Comparison of ENCODE assay signal across 13 mouse cellular contexts in genomic region chr4:114389653-114390052, GRCm38 (mm10). TPM values are rescaled to one million over a fixed set of nuclear protein-coding genes. Genes with fewer than 3 reads are reported as not detected.
"Had no signal": no experiment of that assay in that cellular context is flagged by ENCODE, and none has a peak within 500 bp of the region (broad histone marks: within the 10 kb centered on the region; RNA-seq: fewer than 3 reads in every experiment).

No protein-coding gene starts in this region.

- H3K27me3 ChIP-seq: limb, embryonic 15.5 days; liver, embryonic 12.5 days; midbrain, embryonic 13.5 days; neural tube, embryonic 15.5 days had no signal

- ATAC-seq: hindbrain, embryonic 16.5 days; inflammation-experienced regulatory T-cells, adult 6 months; liver, embryonic 12.5 days; midbrain, embryonic 13.5 days had no signal

- H3K27ac ChIP-seq: layer of hippocampus, adult 2 months; left cerebral cortex, adult 2 months; limb, embryonic 15.5 days; liver, embryonic 12.5 days; midbrain, embryonic 13.5 days; neural tube, embryonic 15.5 days had no signal

- H3K4me3 ChIP-seq: layer of hippocampus, adult 2 months; left cerebral cortex, adult 2 months; limb, embryonic 15.5 days; liver, embryonic 12.5 days; midbrain, embryonic 13.5 days; myocyte; neural tube, embryonic 15.5 days had no signal

- DNase-seq: kidney, adult 18-20 months; kidney, postnatal 10 days; thymus, adult 2 months; thymus, postnatal 25 days had no signal

- H3K9ac ChIP-seq: limb, embryonic 15.5 days; liver, embryonic 12.5 days; midbrain, embryonic 13.5 days; neural tube, embryonic 15.5 days had no signal

- H3K36me3 ChIP-seq: limb, embryonic 15.5 days; liver, embryonic 12.5 days; midbrain, embryonic 13.5 days; neural tube, embryonic 15.5 days had no signal

- H3K9me3 ChIP-seq: limb, embryonic 15.5 days; liver, embryonic 12.5 days; midbrain, embryonic 13.5 days; neural tube, embryonic 15.5 days had no signal

- H3K4me1 ChIP-seq: limb, embryonic 15.5 days; liver, embryonic 12.5 days; midbrain, embryonic 13.5 days; neural tube, embryonic 15.5 days had no signal

- H3K4me2 ChIP-seq: limb, embryonic 15.5 days; liver, embryonic 12.5 days; midbrain, embryonic 13.5 days; neural tube, embryonic 15.5 days had no signal

RNA-seq across cellular contexts. Expression of gene Trabd2b, which starts 16.9 kb away (rescaled TPM):
- polyA plus RNA-seq: inflammation-experienced regulatory T-cells, adult 6 months had no signal
